Mouse (Mus musculus) layer of hippocampus, postnatal 36 days (tissue): ENCODE data around the gene Igf2bp2. TPM values are rescaled to one million over a fixed set of nuclear protein-coding genes. Genes with fewer than 3 reads are reported as not detected.

ENCODE experiments used
- DNase-seq, 2 experiments: peaks; one replicate each; pipeline ENCODE4 v3.0.0; 2022
- total RNA-seq, 2 experiments: library from RNA; stranded (reverse); gene quantifications; 2 replicates each; pipeline ENCODE4 v1.2.3; 2021

The Igf2bp2 gene
- total RNA-seq, 2 experiments from 2014 or later: 0.37 to 0.46 TPM

DNA sequence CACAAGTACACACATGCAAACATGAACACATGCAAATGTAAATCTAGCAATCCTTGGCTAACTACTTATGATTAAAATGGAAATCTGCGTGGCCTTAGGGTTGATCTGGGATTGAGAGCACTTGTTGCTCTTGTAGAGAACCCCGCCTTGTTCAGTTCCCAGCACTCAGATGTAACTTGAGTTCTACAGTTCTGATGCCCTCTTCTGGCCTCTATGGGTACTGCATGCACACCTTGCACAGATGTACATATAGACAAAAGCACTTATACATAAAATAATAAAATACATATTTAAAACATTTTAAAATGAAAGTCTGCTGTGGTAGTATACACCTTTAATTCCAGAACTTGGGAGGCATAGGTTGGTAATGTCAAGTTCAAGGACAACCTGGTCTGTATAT, 141.0 kb downstream of the Igf2bp2 start:
- DNase-seq: no peak

DNA sequence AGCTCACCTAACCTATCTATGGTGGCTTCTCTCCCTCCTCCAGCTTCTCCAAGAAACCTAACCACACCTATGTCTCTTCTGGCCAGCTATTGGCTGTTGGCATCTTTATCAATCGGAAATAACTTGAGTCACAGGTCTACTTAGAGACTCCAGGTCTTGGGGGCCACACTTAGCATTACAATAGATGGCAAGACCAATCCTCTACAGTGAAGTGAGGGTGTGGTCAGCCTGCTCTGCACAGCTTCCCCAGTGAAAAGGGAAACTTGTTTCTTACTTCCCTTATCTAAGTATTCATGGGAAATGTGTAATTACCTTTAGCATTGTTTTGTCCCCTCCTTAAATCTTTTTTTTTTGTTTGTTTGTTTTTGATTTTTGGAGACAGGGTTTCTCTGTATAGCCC, 147.5 kb downstream of the Igf2bp2 start:
- DNase-seq: no peak

DNA sequence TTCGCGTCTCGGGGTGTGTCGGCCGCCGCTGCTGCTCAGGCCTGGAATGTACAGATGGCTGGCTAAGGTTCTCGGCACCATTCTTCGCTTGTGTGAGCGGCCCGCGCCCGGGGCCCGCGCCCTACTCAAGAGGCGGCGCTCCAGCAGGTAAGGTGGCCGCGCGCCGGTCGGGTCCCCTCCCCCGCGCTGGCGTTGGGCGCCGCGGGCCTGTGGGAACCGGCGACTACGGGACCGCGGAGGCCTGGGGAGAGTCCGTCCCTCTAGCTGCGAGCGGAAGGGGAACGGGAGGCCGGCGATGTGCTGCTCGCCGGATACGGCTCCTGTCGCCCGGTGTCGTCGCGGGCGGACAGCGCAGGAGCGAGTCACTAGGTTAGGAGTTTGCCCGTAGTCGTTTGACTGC, 153.5 kb downstream of the Igf2bp2 start:
- DNase-seq: no peak

DNA sequence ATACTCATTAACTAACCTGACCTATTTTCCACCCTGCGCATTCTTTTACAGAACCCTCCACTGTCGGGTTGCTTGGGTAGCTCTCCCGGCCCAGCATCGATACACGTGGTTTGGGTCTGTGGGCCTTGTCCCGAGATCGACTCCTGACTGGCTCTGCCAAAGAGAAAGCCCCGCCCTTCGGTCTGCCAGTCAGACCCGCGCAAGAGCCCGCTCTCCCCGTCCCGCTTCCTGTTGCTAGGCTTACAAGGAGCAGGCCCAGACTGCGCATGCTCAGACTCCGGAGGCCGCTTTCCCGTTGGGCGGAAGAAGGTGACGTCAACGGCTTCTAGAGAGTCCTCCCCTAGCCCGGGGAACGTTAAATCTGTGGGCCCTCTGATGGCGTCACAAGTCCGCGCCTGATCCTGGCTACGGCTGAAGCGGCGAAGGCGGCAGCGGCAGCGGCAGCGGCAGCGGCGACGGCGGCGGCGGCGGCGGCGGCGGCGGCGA, 154.0 kb downstream of the Igf2bp2 start, which contains the start of gene Senp2:
Senp2 (plus strand) TSS at position 386 of the 486 bp plus-strand sequence.
- peak; percentile 100 for DNase-seq

Other genes with a start within 250 kb of the Igf2bp2 start
- 10 to 100 TPM; 14.8 to 15.9 TPM for gene Tmem41a, start 215.7 kb downstream of the Igf2bp2 start, total RNA-seq
- gene Liph, start 167.6 kb downstream of the Igf2bp2 start, total RNA-seq: under 1 TPM; 0.23 to 0.25 TPM
- 10 to 100 TPM; 84.6 to 88.0 TPM for gene Senp2, start 153.8 kb downstream of the Igf2bp2 start, total RNA-seq
- 10 to 100 TPM; 80.7 to 91.2 TPM for gene Tra2b, start 102.7 kb upstream of the Igf2bp2 start, total RNA-seq